Mouse (Mus musculus) kidney, adult 2 months (tissue): Measurements from ENCODE around the gene Tbc1d10a.

Experiments used
- CTCF ChIP-seq: fragments of 200-500 bp; conservative IDR thresholded peaks from 2 replicates; pipeline ENCODE4 v1.5.1; 2011; ENCODE audit warnings: low read depth, mild to moderate bottlenecking, control low read depth, low read length, moderate library complexity, mixed read lengths; ENCODE audit not compliant: insufficient read depth, insufficient read length
- POLR2A ChIP-seq: fragments of 200-500 bp; IDR thresholded peaks from one replicate; pipeline ENCODE4 v1.6.1; 2011; ENCODE audit warnings: low read depth, low read length, control low read depth

GRCm38 (mm10) chr11:4235665-4236545, 49.3 kb downstream of the Tbc1d10a start, which contains the start of gene Osm:
- no peak for TF ChIP-seq CTCF
- no peak for TF ChIP-seq POLR2A
